Mouse (Mus musculus) mesoderm, embryonic 11.5 days (tissue): ENCODE data around the gene Man1c1.

Experiments used
- DNase-seq: peaks from one replicate; pipeline ENCODE4 v3.0.0-alpha.2; 2012; ENCODE audit warnings: low read depth, low spot score

Gene Man1c1

DNA sequence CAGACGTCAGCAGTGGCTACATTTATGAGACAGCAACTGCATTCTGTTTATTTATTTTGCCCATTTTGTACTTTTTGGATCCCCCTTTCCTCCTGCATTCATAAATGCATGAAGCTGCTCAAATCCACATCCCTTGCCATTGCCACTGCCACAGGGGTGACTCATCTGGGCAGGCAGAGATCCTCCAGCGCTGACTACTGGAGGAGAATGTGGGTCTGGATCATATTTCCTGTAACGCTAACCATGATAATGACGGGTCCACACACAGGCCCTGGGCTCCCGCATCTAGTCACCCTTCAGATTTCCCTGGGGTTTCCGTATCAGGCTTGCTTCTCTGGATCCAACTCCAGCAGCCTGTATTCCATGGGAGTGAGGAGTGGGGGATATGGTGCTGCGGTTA lies 64.8 kb downstream of the Man1c1 start:
- DNase-seq: no peak

DNA sequence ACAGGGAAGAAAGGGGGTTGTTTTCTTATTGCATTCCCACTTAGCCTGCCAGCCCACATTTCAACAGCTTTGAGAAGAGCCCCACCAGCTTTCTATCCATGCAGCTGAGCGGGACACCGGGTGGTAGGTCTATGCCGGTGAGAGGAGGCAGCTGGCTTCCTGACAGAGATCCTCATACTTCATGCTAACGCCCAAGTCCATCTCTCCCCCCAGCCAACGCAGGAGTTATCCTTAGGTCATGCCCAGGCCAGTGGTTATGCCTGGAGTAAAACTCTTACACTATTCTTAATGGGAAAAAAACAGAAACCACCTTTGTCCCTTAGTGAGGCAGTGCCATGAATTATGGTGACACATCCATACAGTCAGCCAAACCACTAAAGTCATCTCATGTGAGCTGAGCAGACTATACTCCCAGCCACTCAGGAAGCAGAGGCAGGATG lies 66.0 kb downstream of the Man1c1 start:
- DNase-seq: no peak

DNA sequence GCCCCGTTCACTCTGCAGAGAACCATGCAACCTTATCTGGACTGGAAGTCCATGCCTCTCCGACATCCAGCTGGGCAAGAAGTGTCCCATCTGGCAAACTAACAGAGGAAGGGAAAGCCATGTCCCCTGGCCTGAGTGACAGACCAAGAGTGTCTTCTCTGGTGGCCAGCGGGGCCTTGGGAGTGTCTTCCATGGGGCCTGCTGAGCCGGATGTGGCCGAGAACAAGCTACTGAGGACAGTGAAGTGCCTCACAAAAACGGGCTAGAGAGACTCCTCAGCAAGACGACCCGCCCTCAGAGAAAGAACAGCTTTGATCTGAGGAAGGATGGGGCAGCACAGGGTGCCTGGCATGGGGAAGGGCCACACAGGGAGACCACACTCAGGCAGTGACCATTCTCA lies 67.7 kb downstream of the Man1c1 start:
- DNase-seq: no peak

DNA sequence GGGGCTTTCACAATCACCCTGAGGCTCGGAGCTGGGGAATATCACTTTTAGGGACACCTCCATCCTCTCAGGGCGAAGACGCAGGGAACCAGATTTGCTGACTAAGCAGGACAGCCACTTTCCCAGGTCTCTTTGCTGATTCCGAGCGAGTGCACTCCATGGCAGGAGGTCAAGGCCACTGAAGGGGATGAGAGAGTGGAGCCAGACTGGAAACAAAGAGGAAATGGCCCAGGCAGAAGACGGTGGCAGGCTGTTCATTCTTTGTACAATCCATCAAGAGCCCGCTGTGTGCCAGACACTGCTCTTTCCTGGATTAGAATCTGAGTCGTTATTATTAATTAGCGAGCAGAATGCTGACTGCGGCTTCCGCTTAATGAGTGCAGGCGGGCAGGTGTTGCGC lies 70.1 kb downstream of the Man1c1 start:
- DNase-seq: peak; percentile 60

DNA sequence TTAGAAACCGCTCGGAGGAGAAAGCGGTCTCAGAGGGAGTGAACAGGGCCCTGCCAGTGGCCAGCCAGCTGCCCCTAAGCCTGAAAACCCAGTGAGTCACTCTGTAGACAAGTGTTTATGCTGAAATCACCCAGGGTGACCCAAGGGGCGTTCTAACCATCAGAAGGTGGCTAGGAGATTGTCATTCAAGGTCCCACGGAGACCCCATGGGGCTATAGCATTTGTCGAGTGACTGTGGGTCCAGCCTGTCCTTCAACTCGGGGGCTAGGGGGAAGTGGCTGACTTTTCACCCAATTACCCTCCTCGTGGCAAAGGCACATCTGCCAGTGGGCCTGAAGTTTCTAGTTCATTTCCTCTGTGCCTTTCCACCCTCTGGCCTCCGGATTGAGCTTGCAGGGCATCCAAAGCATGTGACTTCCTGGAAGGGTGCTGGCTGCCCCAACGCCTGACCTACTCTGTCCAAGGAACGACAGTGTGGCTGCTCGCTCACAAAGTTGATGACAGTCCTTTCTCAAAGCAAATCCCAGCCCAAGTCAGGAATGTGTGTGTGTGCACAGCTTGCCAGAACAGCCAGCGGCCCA lies 71.9 kb downstream of the Man1c1 start:
- DNase-seq: no peak

DNA sequence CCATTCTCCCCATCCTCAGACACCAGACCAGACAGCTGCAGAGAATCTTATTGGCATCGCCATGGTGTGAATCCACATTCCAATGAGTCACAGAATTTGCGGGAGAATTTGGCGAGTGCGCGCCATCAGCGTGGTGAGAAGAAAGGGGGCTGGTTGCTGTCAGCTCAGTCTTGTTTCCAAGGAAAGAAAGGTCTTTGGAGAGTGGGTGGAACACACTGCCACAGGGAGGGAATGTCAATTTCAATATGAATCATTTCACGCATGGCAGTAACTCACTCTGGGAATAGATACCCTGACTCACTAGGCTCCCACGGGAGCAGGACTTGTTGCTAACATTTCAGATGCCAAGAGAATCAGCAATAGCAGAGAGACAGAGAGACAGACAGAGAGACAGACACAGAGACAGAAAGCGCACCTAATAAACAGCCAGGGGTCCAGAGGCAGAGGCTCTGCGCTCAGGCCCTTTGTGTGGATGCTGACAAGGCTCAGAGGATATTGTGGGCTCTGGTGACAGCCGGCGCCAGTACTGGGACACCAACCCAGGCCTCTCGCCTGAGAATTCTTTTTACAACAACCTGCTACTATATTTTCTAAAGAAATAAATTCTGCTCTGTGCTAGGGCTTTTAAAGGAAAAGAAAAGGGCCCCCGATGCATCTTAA lies 72.5 kb downstream of the Man1c1 start:
- no peak for DNase-seq

DNA sequence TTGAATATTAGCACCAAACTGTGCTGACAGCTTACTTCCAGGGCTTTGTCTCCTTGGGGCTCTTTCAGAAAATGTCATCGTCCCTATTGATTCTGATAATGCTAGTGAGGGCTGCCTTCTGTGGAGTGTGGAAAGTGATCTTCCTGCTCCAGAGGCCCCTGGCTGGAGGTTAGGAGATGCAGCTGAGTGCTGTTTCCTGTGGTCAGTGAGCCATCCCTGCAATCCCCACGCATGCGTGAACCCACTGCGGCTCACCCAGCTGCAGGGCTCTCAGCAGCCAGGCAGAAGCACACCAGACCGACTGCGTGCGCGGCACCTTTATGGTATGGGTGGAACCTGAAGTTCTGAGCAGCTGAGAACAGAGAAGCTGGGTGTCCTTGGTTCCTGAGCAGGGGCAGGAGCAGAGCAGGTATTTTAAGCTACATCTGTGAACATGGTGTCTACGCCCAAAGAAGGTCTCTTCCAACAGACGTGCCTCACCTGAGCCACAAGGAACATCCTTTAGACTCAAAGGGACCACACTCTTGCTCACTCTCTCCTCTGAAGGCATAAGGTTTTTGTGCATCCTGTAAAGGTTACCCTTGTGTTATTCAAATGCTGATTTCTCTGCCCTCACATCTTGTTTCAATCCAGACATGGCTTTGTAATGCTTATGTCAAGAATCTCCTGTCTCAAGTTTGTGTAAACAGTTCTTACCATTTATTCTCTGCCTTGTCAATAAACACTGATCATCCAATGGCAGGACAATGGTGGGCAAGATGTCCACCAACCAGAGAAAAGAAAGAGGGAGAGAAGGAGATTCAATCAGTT lies 75.3 kb downstream of the Man1c1 start:
- DNase-seq: no peak

DNA sequence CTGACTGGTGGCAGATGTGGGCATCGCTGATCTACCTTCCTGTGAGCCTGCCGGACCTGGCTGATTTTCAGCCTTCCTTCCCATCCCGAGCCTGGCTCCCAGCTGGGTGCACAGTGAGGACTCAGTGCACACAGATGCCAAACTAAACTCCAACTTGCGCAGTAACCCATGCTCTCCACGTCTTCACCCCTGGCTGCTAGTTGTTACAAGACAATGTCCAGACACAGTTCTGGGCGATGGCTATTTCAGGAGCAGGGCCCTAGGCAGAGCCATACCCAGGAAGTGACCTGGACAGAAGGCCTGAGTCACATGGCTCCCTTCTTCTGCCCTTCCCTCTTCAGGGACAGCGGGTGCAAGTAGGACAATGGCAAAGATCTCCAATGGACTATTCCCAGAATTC lies 76.0 kb downstream of the Man1c1 start:
- DNase-seq: no peak

DNA sequence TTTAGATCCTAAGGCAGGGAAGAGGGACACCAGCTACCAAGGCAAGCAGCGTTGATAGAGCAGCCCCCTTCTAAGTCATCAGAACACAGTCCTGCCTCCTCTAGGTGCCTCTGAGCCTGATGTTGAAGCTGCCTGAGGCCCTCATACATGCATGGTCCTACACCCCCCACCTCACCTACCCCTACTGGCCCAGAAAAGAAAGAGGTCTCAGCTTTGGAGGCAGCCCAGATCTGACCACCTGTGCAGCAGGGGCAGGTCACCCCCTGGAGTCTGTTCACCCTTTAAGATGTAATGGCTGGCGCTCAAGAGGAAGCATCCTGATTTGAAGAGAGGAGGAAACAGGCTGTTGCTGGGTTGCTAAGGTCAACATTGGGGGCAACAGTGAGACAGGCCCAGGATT lies 77.2 kb downstream of the Man1c1 start:
- DNase-seq: no peak

DNA sequence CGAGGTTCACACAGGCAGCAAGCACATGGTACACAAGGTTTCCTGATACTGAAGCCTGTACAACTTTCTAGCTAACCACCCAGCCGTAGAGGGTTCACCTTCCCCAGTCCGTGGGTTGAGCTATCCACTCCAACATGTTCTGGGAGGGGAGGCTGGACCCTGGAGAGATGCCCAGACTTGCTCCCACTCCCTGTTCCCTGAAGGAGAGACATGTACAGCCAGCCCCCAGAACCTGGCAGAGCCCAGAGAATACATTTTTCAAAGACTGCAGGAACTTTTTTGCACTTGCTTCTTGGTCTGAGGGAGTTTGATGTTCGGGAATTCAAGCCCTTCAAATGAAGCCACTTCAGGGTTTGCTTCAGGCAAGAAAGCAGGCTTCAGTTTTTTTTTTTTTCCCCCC lies 77.7 kb downstream of the Man1c1 start:
- DNase-seq: no peak

DNA sequence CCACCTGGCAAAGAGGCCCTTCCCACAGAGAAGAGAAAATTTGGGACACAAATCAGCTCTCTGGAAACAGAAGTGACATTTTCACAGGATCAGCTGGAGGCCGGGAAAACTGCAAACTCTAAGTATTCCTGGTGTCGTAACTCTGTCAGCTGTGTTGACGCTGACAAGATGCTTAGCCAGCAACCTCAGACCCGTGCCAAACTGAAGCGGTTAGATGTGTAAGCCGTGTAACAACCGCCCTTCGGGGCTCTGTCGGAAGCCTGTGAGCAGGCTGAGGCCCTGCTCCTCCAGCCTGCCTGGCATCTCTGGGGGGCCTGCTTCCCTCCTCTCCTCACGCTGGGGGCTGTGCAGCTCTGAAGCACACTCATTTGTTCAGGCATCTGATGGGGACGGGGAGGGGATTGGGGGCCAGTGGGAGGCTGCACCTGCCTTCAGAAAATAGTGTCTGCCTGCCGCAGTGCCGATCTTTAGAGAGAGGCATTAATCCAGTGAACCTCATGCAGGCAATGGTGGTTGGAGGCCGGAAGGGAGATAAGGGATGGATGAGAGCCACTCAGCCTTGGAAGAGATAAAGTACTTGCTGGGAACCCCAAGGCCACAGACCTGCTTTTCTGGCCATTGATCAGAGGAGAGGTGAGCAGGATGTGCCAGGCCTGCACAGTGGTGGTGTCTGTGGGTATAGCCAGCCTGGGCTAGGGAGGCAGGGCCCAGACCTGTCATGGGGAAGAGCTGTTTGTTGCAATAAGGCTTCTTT lies 79.8 kb downstream of the Man1c1 start:
- no peak for DNase-seq

DNA sequence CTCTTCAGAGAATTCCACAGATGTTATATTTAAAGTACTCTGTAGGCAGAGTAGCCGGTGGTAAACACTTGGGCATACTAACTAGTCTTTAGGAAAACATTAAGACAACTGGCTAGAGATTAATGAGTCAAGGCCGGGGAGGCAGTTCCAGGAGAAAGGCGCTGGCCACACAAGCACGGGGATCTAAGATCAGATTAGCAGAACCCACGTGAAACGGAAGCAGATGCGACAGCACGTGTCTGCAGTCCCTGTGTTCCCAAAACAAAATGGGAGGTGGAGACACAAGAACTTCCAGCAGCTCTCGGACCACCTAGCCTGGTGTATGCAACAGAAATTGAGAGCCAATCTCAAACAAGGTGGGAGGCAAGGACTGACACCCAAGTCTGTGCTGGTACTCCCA lies 82.4 kb downstream of the Man1c1 start:
- no peak for DNase-seq

DNA sequence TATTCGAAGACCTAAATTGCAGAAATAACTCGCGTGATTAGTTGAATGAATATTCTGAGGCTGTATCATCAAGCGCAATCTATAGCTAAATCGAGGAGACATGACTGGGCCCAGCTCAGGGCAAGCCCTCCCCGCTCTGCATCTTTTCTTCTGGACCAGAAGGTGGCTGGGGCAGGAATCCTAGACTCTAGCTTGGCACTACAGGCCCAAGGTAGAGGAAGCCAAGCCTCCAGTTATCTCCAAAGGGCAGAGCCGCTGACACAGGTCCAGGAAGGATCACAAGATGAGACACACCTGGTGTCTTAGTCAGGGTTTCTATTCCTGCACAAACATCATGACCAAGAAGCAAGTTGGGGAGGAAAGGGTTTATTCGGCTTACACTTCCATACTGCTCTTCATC lies 83.8 kb downstream of the Man1c1 start:
- no peak for DNase-seq

DNA sequence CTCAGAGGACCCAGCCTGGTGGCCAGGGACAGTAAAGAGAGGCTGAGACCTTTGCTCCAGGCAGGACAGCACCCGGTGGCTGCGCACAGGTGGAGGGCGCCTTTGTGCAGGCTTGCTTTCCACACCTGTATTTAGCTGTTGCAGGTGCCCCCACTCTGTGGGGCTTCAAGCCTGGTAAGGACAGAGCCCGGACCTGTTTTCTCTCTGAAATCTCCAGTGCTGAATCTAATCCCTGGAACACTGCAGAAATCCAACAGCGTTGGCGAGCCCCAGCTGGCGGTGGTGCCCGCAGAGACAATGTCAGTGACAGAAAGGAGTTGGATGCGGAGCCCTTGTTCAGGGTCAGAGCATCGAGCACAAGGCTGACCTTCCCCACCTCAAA lies 84.6 kb downstream of the Man1c1 start:
- DNase-seq: no peak

DNA sequence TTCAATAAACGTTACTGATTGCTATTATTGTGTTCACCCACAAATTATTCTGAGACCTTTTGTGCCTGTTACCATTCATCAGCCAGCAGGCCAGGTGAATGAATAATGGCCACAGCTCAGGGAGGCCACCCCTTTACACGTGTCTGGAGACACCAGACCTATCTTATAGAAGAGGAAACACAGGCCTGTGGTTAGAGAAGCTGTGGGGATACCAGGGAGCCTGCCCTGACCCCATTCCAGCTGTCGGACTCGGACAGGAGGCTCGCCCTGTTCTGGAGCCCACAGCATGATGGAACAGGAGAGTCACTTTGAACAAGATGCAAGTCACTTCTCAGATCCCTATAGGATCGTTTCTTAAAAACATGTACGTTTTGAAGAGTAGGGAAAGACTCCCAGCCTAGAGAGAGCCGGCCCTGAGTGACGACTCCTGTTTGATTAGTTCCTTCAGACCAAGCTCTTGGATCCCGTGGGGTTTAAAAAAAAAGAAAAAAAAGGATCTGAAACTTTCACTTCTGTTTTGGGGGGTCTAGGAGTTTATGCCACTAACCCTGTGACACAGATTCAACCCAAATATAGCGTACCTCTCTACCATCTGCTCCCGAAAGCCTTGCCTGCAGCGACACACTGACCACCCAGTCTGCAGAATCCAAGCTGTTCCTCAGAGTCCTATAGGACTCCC lies 85.1 kb downstream of the Man1c1 start:
- DNase-seq: no peak

DNA sequence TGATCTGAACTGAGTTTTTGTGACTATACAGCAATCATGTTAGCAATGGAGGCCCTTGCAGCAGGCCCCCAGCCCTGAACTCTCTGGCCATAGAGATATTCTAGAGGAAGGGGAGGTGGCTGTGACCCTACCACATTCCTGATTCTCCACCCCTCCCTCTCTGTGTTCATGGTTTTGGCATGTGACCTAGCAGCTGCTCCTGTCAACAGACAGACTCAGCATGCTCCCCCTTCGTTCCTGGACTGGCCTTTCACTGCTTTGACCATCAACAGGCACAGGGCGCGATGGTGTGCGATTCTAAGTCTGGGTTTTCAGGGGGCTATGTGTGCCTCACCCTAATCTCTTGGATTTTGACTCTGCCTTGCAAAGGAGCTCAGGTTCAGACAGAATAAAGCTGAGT lies 86.3 kb downstream of the Man1c1 start:
- peak; percentile 43 for DNase-seq

DNA sequence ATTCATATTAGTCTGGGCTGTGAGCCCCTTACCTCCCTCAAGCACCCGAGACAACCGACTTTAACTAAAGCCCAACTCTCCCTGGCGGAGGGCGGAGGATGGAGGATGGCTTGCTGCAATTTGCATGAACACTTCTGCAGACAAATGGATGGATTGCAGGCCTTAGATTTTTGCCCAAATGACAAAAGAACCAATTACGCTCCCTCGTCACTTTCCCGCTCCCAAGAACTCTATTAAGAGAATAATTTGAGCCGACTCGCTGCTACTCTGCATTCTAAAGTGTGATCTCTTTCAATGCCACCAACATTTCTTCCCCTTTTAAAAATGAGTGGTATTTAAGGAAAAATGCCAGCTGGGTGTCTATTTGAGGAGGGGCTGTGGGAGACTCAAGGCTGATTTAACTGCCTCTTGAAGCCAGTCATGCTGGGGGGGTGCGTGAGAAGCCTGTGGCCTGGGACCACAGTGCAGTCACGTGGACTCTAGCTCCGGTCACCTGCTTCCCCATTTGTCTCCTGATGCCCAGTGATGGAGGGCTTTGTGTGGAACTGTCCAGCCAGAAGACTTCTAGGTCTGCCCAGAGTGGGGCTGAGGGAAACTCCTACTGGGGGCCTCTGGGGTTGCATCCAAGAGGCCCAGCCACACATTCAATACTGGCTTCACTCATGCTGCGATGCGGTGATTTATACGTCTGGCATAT lies 88.0 kb downstream of the Man1c1 start:
- DNase-seq: peak; percentile 34

DNA sequence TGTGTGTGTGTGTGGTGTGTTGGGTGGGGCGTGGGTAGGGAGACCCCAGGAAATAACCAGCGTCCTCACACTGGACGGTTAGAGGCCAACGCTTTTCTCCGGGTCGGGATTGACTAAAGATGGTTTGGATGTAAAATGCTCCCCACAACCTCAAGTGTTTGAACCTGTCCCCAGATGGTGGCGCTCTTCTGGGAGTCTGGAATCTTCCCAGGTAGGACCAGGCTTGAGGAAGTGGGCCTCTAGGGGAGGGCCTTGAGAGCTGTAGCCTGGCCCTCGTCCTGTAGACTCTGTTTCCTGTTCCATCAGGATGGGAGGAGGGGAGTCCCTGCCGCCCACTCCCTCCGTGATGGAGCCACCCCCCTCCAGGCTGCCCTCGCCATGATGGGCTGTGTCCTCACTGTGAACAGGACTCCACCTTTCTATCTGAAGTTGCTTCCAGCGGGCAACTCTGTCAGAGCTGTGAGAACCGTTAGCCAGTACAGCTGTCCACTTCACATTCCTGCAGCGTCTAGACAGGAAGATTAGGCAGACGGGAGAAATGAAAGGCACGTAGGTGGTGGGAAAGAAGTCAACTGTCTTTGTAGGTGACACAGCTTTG lies 91.9 kb downstream of the Man1c1 start:
- DNase-seq: peak; percentile 53

DNA sequence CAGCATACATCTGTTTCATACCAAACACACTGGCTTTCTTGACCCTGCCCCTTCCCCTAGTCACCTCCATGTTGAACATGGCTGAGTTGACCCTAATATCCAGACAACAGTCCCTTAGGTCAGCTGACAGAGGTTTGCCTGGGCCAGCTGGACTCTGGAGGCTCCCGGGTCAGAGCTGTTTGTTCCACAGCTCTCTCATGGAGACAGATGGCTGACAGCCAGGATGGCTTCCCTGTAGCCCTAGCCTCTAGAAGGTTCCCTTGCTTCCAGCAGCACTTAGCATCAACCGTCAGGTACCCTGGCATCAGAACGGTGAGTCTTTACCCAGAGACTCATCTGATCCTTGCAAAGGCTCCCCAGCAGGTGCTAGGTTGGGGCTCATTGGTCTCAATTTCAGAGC lies 93.5 kb downstream of the Man1c1 start:
- no peak for DNase-seq

DNA sequence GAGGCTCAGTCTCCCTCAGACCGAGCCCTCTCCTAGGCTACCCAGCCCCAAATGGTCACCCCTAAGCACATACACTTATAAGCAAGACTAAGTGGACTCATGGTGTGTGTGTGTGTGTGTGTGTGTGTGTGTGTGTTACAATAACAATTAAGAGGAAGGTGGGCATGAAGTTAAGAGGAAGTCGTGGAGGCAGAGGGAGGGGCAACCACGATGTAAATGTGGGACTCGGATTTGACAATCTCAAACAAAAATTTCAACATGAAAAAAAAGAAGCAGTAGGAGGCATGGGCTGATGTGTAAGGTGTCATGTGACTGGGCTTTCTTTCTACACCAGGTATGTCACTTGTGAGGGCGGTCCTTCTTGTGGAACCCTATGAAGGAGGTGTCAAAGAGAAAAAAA lies 96.4 kb downstream of the Man1c1 start:
- no peak for DNase-seq

DNA sequence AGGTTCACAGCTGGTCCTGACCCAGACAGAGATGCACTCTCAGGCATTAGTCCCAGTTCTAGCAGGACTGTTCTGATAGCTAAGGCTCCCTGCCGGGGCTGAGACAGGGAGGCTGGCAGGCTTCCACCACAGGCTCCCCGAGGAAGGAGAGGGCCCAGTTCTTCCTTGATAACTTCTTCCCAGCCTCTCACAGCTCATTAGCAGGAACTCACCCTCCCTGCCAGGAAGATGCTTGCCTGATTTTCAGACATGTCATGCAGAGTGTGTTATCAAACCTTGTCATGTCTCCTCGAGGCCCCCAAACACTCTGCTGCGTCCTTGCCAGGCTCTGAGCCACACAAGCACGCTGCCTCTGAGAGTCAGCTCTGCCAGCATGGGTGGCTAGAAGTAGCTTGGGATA lies 98.0 kb downstream of the Man1c1 start:
- DNase-seq: no peak
